Mouse (Mus musculus) heart, postnatal 0 days (tissue): ENCODE data around the gene Actb. TPM values are rescaled to one million over a fixed set of nuclear protein-coding genes. Genes with fewer than 3 reads are reported as not detected.

ENCODE experiments used
- ATAC-seq: fragments of 200-750 bp; cut with Nextera tagmentation; 2 replicates; pipeline ENCODE4 v1.8.0; 2017; ENCODE audit warnings: low read depth, moderate number of reproducible peaks, moderate library complexity; ENCODE audit not compliant: insufficient read depth
- DNase-seq: peaks from one replicate; pipeline ENCODE4 v3.0.0-alpha.2; 2016; ENCODE audit warnings: low spot score
- H3K27ac ChIP-seq: fragments of 300-500 bp; sonication (generic); 2 replicates; pipeline ENCODE4 v1.5.1; 2014; ENCODE audit warnings: low read depth, mild to moderate bottlenecking
- H3K27me3 ChIP-seq: fragments of 300-500 bp; sonication (generic); 2 replicates; pipeline ENCODE4 v1.6.1; 2014; ENCODE audit warnings: low read length, mixed read lengths; ENCODE audit not compliant: control insufficient read depth, insufficient read depth
- H3K36me3 ChIP-seq: fragments of 300-500 bp; sonication (generic); replicated peaks from 2 replicates; pipeline ENCODE4 v1.6.1; 2014; ENCODE audit warnings: low read length, mixed read lengths; ENCODE audit not compliant: control insufficient read depth, insufficient read depth
- H3K4me1 ChIP-seq: fragments of 300-500 bp; sonication (generic); 2 replicates; pipeline ENCODE4 v1.6.1; 2014; ENCODE audit warnings: antibody characterized with exemption; ENCODE audit not compliant: control insufficient read depth, insufficient read depth
- H3K4me2 ChIP-seq: fragments of 300-500 bp; sonication (generic); 2 replicates; pipeline ENCODE4 v1.6.1; 2014; ENCODE audit warnings: low read depth, mild to moderate bottlenecking, low read length, moderate library complexity
- H3K4me3 ChIP-seq: fragments of 300-500 bp; sonication (generic); 2 replicates; pipeline ENCODE4 v1.5.1; 2014; ENCODE audit warnings: low read depth, low read length
- H3K9ac ChIP-seq: fragments of 300-500 bp; sonication (generic); replicated peaks from 2 replicates; pipeline ENCODE4 v1.6.1; 2014; ENCODE audit warnings: low read depth, low read length, mixed read lengths
- H3K9me3 ChIP-seq: fragments of 300-500 bp; sonication (generic); replicated peaks from 2 replicates; pipeline ENCODE4 v1.6.1; 2016; ENCODE audit warnings: low read length; ENCODE audit not compliant: control insufficient read depth
- CTCF ChIP-seq: IDR thresholded peaks from 2 replicates; pipeline ENCODE4 v1.5.1; 2016; ENCODE audit warnings: antibody characterized with exemption, control low read depth, low read depth
- EP300 ChIP-seq: IDR thresholded peaks from 2 replicates; pipeline ENCODE4 v1.6.1; 2016; ENCODE audit warnings: antibody characterized with exemption, low read depth
- WGBS: fragments of 180-500 bp; shearing (Covaris S2); extraction: QIAGEN DNeasy Blood & Tissue Kit; methylation state at CpG from one replicate; pipeline ENCODE4 v1.1.7; 2014; 5-methylcytosine and 5-hydroxymethylcytosine counted together
- polyA plus RNA-seq: library from polyadenylated mRNA; unstranded; fragments of >200 nt; fragmentation: Nextera tagmentation; extraction: Ambion mirVana; gene quantifications from 2 replicates; pipeline ENCODE4 v1.2.1, GENCODE M21; 2015
- total RNA-seq: library from RNA; depleted of rRNA; stranded (reverse); fragments of >200 nt; gene quantifications from 2 replicates; pipeline ENCODE4 v1.2.3, GENCODE M21; 2014; ENCODE audit warnings: low replicate concordance

Actb gene
- total and polyA plus RNA-seq, 2 experiments from 2014 or later = 2,574 to 4,473 TPM

- ATAC-seq (no peak), DNase-seq (no peak)
- H3K27me3 ChIP-seq = no peaks in the 10 kb centered on the region
- no peak overlapping the region for H3K4me2 ChIP-seq
- no peak for TF ChIP-seq CTCF
- TF ChIP-seq EP300 = no peak
- H3K36me3 ChIP-seq = no peaks in the 10 kb centered on the region
- H3K4me3 ChIP-seq = no peak overlapping the region
- WGBS = 78% methylated on average over 5 of the region's 5 CpGs
- H3K9me3 ChIP-seq = no peaks in the 10 kb centered on the region
- H3K9ac ChIP-seq = no peak overlapping the region
- H3K27ac ChIP-seq = no peak overlapping the region
- peaks cover 34% of the 10 kb centered on the region for H3K4me1 ChIP-seq
Measured at GRCm38 (mm10) chr5:142922251-142922650, 15.7 kb upstream of the Actb start.

GRCm38 (mm10) chr5:142921074-142921459, 14.5 kb upstream of the Actb start:
- no peak overlapping the region; the same call in 1 of the 2 replicates for H3K4me2 ChIP-seq
- H3K36me3 ChIP-seq = no peaks in the 10 kb centered on the region
- no peak overlapping the region for H3K9ac ChIP-seq
- TF ChIP-seq EP300 (no peak), CTCF (no peak)
- no peaks in the 10 kb centered on the region for H3K27me3 ChIP-seq
- H3K4me1 ChIP-seq = peaks cover 24% of the 10 kb centered on the region
- no peak; the same call in 1 of the 2 replicates for ATAC-seq
- no peak for DNase-seq
- H3K9me3 ChIP-seq = no peaks in the 10 kb centered on the region
- WGBS = 36% methylated on average over 6 of the region's 6 CpGs
- H3K4me3 ChIP-seq = no peak overlapping the region
- peak overlapping the region; percentile 79 for H3K27ac ChIP-seq

- Histone ChIP-seq H3K4me1 (peaks cover 18% of the 10 kb centered on the region), H3K9ac (no peak overlapping the region), H3K27ac (peak overlapping the region; percentile 79), H3K4me3 (no peak overlapping the region), H3K9me3 (no peaks in the 10 kb centered on the region), H3K27me3 (no peaks in the 10 kb centered on the region), H3K36me3 (no peaks in the 10 kb centered on the region), H3K4me2 (no peak overlapping the region; the same call in 1 of the 2 replicates)
- ATAC-seq (peak; percentile 93), DNase-seq (peak; percentile 88)
- 21% methylated on average over 8 of the region's 8 CpGs for WGBS
- peak; percentile 61 for TF ChIP-seq EP300
- TF ChIP-seq CTCF = no peak
Measured at GRCm38 (mm10) chr5:142920311-142921073, 13.9 kb upstream of the Actb start.

DNA sequence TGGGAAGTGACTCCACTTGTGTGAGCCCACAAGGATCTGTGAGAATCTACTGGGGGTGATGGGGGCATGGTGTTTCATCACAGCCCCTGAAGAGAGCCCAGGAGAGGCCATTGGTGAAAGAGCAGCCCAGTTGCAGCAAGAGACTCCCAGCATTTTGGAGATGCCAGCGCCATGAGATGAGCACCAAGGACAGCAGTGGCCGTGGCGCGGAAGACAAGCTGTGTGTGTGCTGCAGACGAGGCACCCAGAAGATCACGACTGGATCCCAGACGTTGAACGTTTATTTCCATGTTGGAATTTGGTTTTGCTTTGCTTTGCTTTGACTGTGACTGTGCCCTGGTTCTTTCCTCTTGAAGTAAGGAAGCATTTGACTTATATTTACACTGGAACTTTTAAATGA, 10.8 kb upstream of the Actb start:
- DNase-seq = no peak
- no peak overlapping the region for H3K4me3 ChIP-seq
- ATAC-seq = no peak
- peaks cover 17% of the 10 kb centered on the region for H3K4me1 ChIP-seq
- TF ChIP-seq CTCF (no peak), EP300 (no peak)
- H3K27me3 ChIP-seq = no peaks in the 10 kb centered on the region
- no peaks in the 10 kb centered on the region for H3K9me3 ChIP-seq
- no peaks in the 10 kb centered on the region for H3K36me3 ChIP-seq
- no peak overlapping the region for H3K27ac ChIP-seq
- H3K9ac ChIP-seq = no peak overlapping the region
- 93% methylated on average over 8 of the region's 8 CpGs for whole genome bisulfite sequencing
- no peak overlapping the region for H3K4me2 ChIP-seq

DNA sequence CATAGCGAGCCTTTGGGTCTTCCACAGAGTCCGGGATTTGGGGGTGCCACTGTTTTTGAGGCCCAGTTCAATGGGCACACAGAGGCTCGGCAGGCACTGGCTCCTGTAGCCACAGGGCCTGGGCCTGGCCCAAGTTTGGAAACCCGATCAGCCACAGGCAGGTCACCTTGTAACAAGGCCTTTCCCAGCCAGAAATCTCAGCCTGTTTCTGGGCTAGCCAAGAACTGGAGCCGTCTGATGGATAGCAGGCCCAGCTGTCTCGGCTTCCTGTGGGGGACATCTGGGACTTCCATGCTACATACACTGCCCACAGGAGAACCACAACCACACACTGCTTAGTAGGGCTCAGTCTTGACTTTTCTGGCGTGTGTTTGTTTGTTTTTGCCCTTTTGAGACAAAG, 10.0 kb upstream of the Actb start:
- ATAC-seq (no peak), DNase-seq (no peak)
- Histone ChIP-seq H3K9me3 (no peaks in the 10 kb centered on the region), H3K27me3 (no peaks in the 10 kb centered on the region), H3K36me3 (no peaks in the 10 kb centered on the region), H3K27ac (no peak overlapping the region), H3K4me2 (no peak overlapping the region), H3K9ac (no peak overlapping the region), H3K4me1 (peaks cover 13% of the 10 kb centered on the region), H3K4me3 (no peak overlapping the region)
- no peak for TF ChIP-seq EP300
- TF ChIP-seq CTCF = no peak
- WGBS = 55% methylated on average over 7 of the region's 7 CpGs

DNA sequence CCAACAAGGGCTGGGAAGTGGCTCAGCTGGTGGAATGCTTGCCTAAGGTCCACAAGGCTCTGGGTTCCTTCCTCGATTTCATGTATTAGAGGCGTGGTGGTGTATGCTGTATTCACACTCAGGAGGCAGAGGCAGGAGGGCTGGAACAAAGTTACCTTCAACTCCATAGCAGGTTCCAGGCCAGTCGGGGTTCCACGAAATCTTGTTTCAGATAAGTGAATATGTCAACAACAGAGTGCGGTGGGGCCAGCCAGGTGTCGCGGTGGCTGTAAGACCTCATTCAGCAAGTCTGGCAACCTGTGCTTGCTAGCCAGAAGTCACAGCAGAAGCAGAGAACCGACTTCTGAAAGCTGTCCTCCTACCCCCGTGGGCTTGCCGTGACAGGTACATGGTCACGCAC, 8.7 kb upstream of the Actb start:
- Histone ChIP-seq H3K36me3 (no peaks in the 10 kb centered on the region), H3K4me2 (no peak overlapping the region), H3K27ac (no peak overlapping the region), H3K9ac (no peak overlapping the region), H3K4me1 (peaks cover 2% of the 10 kb centered on the region; the same call in 1 of the 2 replicates), H3K4me3 (no peak overlapping the region), H3K27me3 (no peaks in the 10 kb centered on the region), H3K9me3 (no peaks in the 10 kb centered on the region)
- no peak for DNase-seq
- ATAC-seq = no peak
- TF ChIP-seq CTCF = no peak
- no peak for TF ChIP-seq EP300
- WGBS = 74% methylated on average over 11 of the region's 11 CpGs
